Mouse (Mus musculus) small intestine, adult 2 months (tissue): ENCODE measurements at regions not wholly inside any gene's neighbourhood (a gene's known extent, or its start where the extent isn't known, plus 50 kb on each side); places are given as distances from the start of the nearest gene placed in this dataset.

Experiments used
- CTCF ChIP-seq: fragments of 200-500 bp; IDR thresholded peaks from 2 replicates; pipeline ENCODE4 v1.5.1; 2012; ENCODE audit warnings: low read depth, mild to moderate bottlenecking, control low read depth, inconsistent platforms, low read length, moderate library complexity, mixed read lengths; ENCODE audit not compliant: insufficient replicate concordance, insufficient read length; ENCODE audit errors: extremely low read depth
- POLR2A ChIP-seq: fragments of 200-500 bp; IDR thresholded peaks from 2 replicates; pipeline ENCODE4 v1.6.1; 2012; ENCODE audit warnings: low read depth, mild to moderate bottlenecking, control low read depth, inconsistent platforms, low read length, moderate library complexity

GRCm38 (mm10) chr5:100237674-100238278 lies 78.2 kb upstream of the Tmem150c start:
- no peak for TF ChIP-seq POLR2A
- TF ChIP-seq CTCF, result no peak
